Mouse (Mus musculus) G1E (cell line): ENCODE results near the gene Cenpp. TPM values are rescaled to one million over a fixed set of nuclear protein-coding genes. Genes with fewer than 3 reads are reported as not detected.

Experiments
- ATAC-seq: 2 replicates; pipeline ENCODE4 v1.8.0; 2016; ENCODE audit warnings: mild to moderate bottlenecking; ENCODE audit not compliant: insufficient number of reproducible peaks, poor library complexity, low FRiP score, severe bottlenecking; ENCODE audit errors: extremely low read depth
- DNase-seq: peaks from one replicate; pipeline ENCODE4 v3.0.0; 2012; ENCODE audit warnings: low spot score
- H3K27me3 ChIP-seq: 2 replicates; pipeline ENCODE4 v1.6.1; 2012; ENCODE audit warnings: mild to moderate bottlenecking, low read length, inconsistent platforms; ENCODE audit not compliant: insufficient read depth
- H3K36me3 ChIP-seq: replicated peaks from 2 replicates; pipeline ENCODE3; 2012; ENCODE audit warnings: mild to moderate bottlenecking, inconsistent platforms
- H3K4me1 ChIP-seq: 2 replicates; pipeline ENCODE4 v1.6.1; 2012; ENCODE audit warnings: low read depth, low read length, inconsistent platforms, mixed read lengths; ENCODE audit not compliant: insufficient read depth
- H3K4me3 ChIP-seq: 2 replicates; pipeline ENCODE4 v1.5.1; 2012; ENCODE audit warnings: low read depth, mild to moderate bottlenecking, inconsistent platforms, low read length, moderate library complexity, mixed read lengths
- H3K9me3 ChIP-seq: replicated peaks from 2 replicates; pipeline ENCODE4 v1.6.1; 2012; ENCODE audit warnings: inconsistent platforms
- CTCF ChIP-seq: IDR thresholded peaks from 2 replicates; pipeline ENCODE4 v1.5.1; 2012; ENCODE audit warnings: low read depth, low read length, inconsistent platforms, mixed read lengths
- GATA1 ChIP-seq: IDR thresholded peaks from 2 replicates; pipeline ENCODE4 v1.6.1; 2012; ENCODE audit warnings: borderline replicate concordance, low read length, inconsistent platforms, mixed read lengths
- GATA2 ChIP-seq: IDR thresholded peaks from 2 replicates; pipeline ENCODE4 v1.6.1; 2012; ENCODE audit warnings: low read depth, low read length, inconsistent platforms, borderline replicate concordance
- POLR2AphosphoS5 ChIP-seq: IDR thresholded peaks from 2 replicates; pipeline ENCODE4 v1.6.1; 2012; ENCODE audit warnings: low read depth, low read length, inconsistent platforms; ENCODE audit not compliant: insufficient replicate concordance
- TAL1 ChIP-seq: conservative IDR thresholded peaks from 2 replicates; pipeline ENCODE4 v1.6.1; 2012; ENCODE audit warnings: low read depth, low read length, inconsistent platforms, mixed read lengths
- polyA plus RNA-seq: library from polyadenylated mRNA; stranded (reverse); fragments of >175 nt; gene quantifications from 2 replicates; pipeline ENCODE4 v1.2.3, GENCODE M21; 2012
- total RNA-seq, 2 experiments: library from RNA; stranded (forward) in 1 of 2; stranded (reverse) in 1 of 2; fragments of 200-1000 nt in 1 of 2; fragments of >200 nt in 1 of 2; fragmentation: Nextera tagmentation in 1 of 2; gene quantifications; 2 replicates each; pipeline ENCODE4 v1.2.3; 2014 to 2017

Cenpp gene
- total and polyA plus RNA-seq, 3 experiments: 7.7 to 48.5 (median 29.9) TPM

GRCm38 (mm10) chr13:49581541-49582530, 70.7 kb downstream of the Cenpp start, which contains the start of gene Omd:
Omd (plus strand) TSS chr13:49582462.
- no peaks in the 10 kb centered on the region; the same call in 1 of the 2 replicates for H3K4me1 ChIP-seq
- no peak for ATAC-seq
- TF ChIP-seq POLR2AphosphoS5 (no peak), CTCF (no peak), TAL1 (no peak), GATA1 (no peak)

DNA sequence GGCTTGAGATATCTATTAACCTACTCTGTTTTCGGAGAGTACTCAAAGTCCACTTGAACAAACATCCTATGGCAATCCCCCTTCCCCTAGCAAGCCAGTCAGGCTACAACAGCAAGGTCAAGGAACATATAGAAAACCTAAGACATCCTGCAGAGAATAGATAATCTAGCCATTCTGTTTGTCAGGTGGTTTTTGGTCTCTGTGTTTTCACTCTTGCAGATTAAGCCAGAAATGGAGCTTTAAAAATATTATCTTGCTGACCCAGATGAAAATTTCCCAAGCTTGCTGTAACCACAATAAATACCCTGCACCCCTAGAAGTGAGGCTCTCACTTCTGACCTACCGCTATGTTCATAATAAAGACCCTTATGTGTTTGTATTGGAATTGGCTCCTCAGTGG, 81.2 kb downstream of the Cenpp start:
- H3K27me3 ChIP-seq: no peaks in the 10 kb centered on the region
- H3K36me3 ChIP-seq: no peaks in the 10 kb centered on the region
- no peak overlapping the region; the same call in 1 of the 2 replicates for H3K4me3 ChIP-seq
- TF ChIP-seq TAL1 (peak; percentile 94), GATA1 (no peak)
- H3K4me1 ChIP-seq: peaks cover 28% of the 10 kb centered on the region
- ATAC-seq: peak; percentile 84
- no peaks in the 10 kb centered on the region for H3K9me3 ChIP-seq
- DNase-seq: no peak

More at GRCm38 (mm10) chr13:49581541-49582530, 70.7 kb downstream of the Cenpp start, which contains the start of gene Omd:
- peaks cover 6% of the 10 kb centered on the region for H3K36me3 ChIP-seq
- no peak within 1 kb of the TSS for H3K4me3 ChIP-seq
- DNase-seq: no peak
- no peaks in the 10 kb centered on the region for H3K27me3 ChIP-seq
- H3K9me3 ChIP-seq: no peaks in the 10 kb centered on the region

- H3K4me1 ChIP-seq: peaks cover 28% of the 10 kb centered on the region
- peak; percentile 42; the same call in 1 of the 2 replicates for ATAC-seq
- no peak overlapping the region; the same call in 1 of the 2 replicates for H3K4me3 ChIP-seq
- TF ChIP-seq GATA1 (no peak), GATA2 (no peak), CTCF (no peak), POLR2AphosphoS5 (no peak), TAL1 (no peak)
- no peaks in the 10 kb centered on the region for H3K9me3 ChIP-seq
- no peaks in the 10 kb centered on the region for H3K36me3 ChIP-seq
- H3K27me3 ChIP-seq: no peaks in the 10 kb centered on the region
- DNase-seq: no peak
These were observed 82.2 kb downstream of the Cenpp start for GRCm38 (mm10) chr13:49570371-49570770.

DNA sequence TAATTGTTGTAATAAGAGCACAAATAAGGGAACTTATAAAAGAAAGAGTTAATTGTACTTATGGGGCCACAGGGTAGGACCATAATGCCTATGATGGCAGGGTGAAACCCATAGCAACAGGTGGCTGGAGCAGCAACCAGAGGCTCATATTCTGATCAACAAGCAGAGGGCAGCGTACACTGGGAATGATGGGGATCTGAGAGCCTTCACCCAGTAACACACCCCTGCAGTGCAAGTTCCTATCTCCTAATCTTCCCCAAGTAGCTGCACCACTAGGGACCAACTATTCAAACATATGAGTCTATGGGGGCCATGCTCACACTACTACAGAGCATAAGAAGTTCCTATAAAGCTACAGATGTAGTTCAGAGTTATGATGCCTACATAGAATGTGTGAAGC, 88.2 kb downstream of the Cenpp start:
- Histone ChIP-seq H3K9me3 (no peaks in the 10 kb centered on the region), H3K4me3 (no peak overlapping the region), H3K4me1 (peaks cover 28% of the 10 kb centered on the region), H3K36me3 (peaks cover 3% of the 10 kb centered on the region), H3K27me3 (no peaks in the 10 kb centered on the region)
- no peak for ATAC-seq
- no peak for TF ChIP-seq GATA2
- no peak for TF ChIP-seq GATA1
- no peak for TF ChIP-seq CTCF
- TF ChIP-seq TAL1: no peak
- TF ChIP-seq POLR2AphosphoS5: no peak
- no peak for DNase-seq

GRCm38 (mm10) chr13:49560886-49561285, 91.7 kb downstream of the Cenpp start:
- no peaks in the 10 kb centered on the region for H3K9me3 ChIP-seq
- no peaks in the 10 kb centered on the region for H3K27me3 ChIP-seq
- no peak overlapping the region; the same call in 1 of the 2 replicates for H3K4me3 ChIP-seq
- ATAC-seq (peak; percentile 49), DNase-seq (no peak)
- TF ChIP-seq TAL1 (no peak), POLR2AphosphoS5 (no peak), CTCF (no peak), GATA2 (no peak), GATA1 (no peak)
- peaks cover 4% of the 10 kb centered on the region for H3K36me3 ChIP-seq
- H3K4me1 ChIP-seq: peaks cover 28% of the 10 kb centered on the region

DNA sequence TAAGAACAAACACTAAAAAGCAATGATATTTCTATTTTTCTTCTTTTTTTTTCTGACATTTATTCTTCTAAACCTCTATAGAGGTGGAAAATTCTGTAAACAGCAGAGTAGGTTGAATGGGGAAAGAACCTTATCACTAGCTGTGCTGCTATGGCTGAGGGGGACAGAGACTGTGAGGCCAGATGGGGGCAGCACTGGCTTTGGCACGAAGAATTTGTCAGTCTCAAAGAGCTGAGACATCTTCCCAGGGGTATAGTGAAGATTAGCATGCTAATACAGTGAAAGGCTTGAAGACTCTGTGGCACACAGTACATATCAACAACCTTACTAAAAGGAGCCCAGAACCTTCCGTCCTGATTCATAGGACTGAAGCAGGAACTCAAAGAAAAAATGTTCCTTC, 93.4 kb downstream of the Cenpp start:
- Histone ChIP-seq H3K4me1 (peaks cover 18% of the 10 kb centered on the region), H3K36me3 (peaks cover 4% of the 10 kb centered on the region), H3K4me3 (no peak overlapping the region), H3K27me3 (no peaks in the 10 kb centered on the region), H3K9me3 (no peaks in the 10 kb centered on the region)
- TF ChIP-seq GATA1 (no peak), GATA2 (no peak), TAL1 (no peak), CTCF (no peak), POLR2AphosphoS5 (no peak)
- no peak for DNase-seq
- peak; percentile 34; the same call in 1 of the 2 replicates for ATAC-seq
